Mouse (Mus musculus) hindbrain, embryonic 10.5 days (tissue): Measurements from ENCODE around the gene Rrp15. TPM values are rescaled to one million over a fixed set of nuclear protein-coding genes. Genes with fewer than 3 reads are reported as not detected.

ENCODE experiments used
- DNase-seq: peaks from one replicate; pipeline ENCODE4 v3.0.0-alpha.2; 2017; ENCODE audit warnings: low spot score
- H3K27ac ChIP-seq: fragments of 300-500 bp; sonication (generic); 2 replicates; pipeline ENCODE4 v1.5.1; 2016; ENCODE audit warnings: mild to moderate bottlenecking, moderate library complexity
- H3K27me3 ChIP-seq: fragments of 300-500 bp; sonication (generic); 2 replicates; pipeline ENCODE4 v1.6.1; 2016; ENCODE audit warnings: mild to moderate bottlenecking; ENCODE audit not compliant: poor library complexity, insufficient read depth, severe bottlenecking
- H3K36me3 ChIP-seq: fragments of 300-500 bp; sonication (generic); 2 replicates; pipeline ENCODE4 v1.6.1; 2016; ENCODE audit warnings: mild to moderate bottlenecking, moderate library complexity
- H3K4me1 ChIP-seq: fragments of 300-500 bp; sonication (generic); replicated peaks from 2 replicates; pipeline ENCODE4 v1.6.1; 2016; ENCODE audit warnings: mild to moderate bottlenecking
- H3K4me3 ChIP-seq: fragments of 300-500 bp; sonication (generic); 2 replicates; pipeline ENCODE4 v1.5.1; 2016; ENCODE audit warnings: mild to moderate bottlenecking, moderate library complexity
- H3K9me3 ChIP-seq: fragments of 300-500 bp; sonication (generic); 2 replicates; pipeline ENCODE4 v1.6.1; 2016; ENCODE audit warnings: mild to moderate bottlenecking, moderate library complexity
- WGBS: fragments of 180-500 bp; shearing (Covaris S2); methylation state at CpG from one replicate; pipeline ENCODE4 v1.1.7; 2016; 5-methylcytosine and 5-hydroxymethylcytosine counted together
- polyA plus RNA-seq: library from polyadenylated mRNA; unstranded; fragments of >200 nt; fragmentation: Nextera tagmentation; extraction: Ambion mirVana; gene quantifications from 2 replicates; pipeline ENCODE4 v1.2.1, GENCODE M21; 2016

The Rrp15 gene
- polyA plus RNA-seq, 1 experiment from 2014 or later, result 63.3 TPM

DNA sequence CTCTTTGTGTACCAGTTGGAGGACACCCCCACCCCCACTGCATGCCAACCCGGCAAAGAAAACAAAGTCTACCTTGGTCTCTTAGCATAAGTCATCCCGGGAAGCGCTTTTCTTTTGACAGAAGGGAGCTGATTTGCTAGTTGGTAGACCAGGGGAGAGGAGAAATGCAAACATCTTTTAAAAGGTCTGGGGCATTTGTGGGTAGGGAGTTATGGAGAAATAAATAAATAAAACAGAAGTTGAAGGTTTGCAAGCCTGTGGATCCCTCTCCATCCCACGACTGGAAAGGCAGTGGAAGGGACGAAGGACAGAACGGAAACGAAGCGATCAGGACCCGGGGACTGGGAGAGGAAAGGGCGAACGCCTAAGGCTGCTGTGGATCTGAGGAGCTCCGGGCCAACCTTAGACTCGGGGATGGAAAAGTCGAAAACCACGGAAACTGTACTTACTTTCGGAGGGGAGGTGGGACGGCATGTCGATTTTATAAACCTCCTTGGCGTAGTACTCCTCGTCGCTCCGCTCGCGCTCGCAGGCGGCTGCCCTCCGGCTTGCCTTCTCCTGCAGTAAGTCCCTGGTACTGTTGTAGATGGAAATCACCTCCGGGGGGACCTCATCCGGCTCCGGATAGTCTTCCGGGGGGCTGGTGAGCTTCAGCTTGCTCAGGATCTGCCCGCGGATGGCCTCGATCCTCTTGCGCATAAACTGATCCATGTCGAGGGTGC is 45.0 kb downstream of the Rrp15 start:
- Histone ChIP-seq H3K4me3 (peak overlapping the region; percentile 72), H3K9me3 (no peaks in the 10 kb centered on the region), H3K27ac (peak overlapping the region; percentile 54), H3K4me1 (peaks cover 26% of the 10 kb centered on the region), H3K36me3 (no peaks in the 10 kb centered on the region), H3K27me3 (peaks cover 46% of the 10 kb centered on the region)
- under 1% methylated on average over 36 of the region's 36 CpGs for WGBS
- peak; percentile 63 for DNase-seq

DNA sequence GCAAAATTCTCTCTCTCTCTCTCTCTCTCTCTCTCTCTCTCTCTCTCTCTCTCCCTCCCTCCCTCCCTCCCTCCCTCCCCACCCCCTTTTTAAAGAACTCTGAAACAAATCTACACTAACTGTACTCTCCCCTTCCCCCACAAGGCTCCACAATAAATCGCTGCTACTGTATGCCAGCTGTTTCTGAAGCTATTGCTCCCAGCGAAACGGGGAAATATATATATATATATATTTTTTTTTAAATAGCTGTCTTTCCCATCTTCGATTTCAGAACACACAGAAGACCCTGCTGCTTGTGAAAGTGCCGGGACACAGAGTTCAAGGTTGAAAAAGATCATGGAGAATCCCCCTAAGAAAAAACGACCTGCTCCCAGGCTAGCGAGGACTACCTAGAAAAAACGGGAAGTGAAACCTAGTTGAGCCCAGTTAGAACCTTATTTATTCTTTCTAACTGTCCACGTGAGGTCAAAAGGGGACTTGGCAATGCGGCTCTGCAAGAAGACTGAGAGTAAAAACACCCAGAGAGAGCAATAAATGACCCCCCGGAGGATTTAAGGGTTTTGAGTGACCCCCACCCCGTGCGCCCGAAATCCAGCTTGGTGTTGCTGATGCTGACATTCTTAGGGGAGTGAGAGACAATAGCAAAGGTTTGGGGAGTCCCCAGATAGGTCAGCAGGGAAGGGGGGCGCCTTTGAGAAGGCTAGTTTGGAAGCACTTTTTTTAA is 45.7 kb downstream of the Rrp15 start:
- WGBS, result under 1% methylated on average over 15 of the region's 15 CpGs
- H3K27me3 ChIP-seq, result peaks cover 46% of the 10 kb centered on the region
- peaks cover 26% of the 10 kb centered on the region for H3K4me1 ChIP-seq
- H3K36me3 ChIP-seq, result no peaks in the 10 kb centered on the region
- H3K4me3 ChIP-seq, result peak overlapping the region; percentile 72
- peak; percentile 34 for DNase-seq
- no peaks in the 10 kb centered on the region for H3K9me3 ChIP-seq
- peak overlapping the region; percentile 54 for H3K27ac ChIP-seq

DNA sequence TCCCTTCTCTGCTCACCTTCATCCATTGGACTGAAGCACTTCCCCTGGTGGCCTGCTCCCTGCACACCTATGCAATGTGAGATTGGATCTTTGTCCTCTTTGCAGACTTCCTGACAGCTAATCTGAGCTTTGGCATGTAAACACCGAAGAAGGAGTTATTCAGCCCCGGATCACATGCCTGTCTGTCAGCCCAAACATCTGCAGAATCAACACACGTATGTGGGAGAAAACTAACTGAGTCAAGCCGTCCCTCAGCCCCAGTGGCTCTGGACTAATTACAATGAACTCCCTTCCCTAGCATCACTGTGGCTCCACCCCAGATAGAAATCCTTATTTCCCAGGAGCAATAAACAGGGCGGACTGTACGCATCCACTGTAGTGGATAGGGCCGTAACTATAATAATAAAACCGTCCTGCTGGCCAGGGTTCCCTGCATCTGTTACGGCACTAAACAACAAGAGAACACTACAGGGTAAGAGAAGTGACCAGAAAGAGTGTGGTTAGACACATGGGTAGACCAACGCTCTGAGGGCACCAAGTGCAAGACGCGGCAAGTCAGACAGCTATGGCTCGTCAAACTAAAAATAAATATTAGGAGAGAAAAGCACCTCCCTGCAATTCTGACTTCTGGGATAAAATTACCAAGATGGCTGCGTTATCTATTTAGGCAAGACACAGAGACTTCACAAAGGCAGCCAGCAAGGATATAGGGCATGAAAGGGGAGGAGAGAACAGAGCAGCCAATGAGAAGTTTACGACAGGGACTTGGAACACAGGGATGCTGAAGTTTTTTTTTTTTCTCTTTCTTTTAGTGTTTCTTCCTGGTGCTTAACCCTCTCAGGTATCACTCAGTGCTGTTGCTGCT is 46.5 kb downstream of the Rrp15 start:
- H3K27ac ChIP-seq, result no peak overlapping the region
- WGBS, result 24% methylated on average over 15 of the region's 15 CpGs
- H3K4me3 ChIP-seq, result peak overlapping the region; percentile 72
- no peaks in the 10 kb centered on the region for H3K9me3 ChIP-seq
- H3K36me3 ChIP-seq, result no peaks in the 10 kb centered on the region
- H3K4me1 ChIP-seq, result peaks cover 26% of the 10 kb centered on the region
- DNase-seq, result no peak
- peaks cover 46% of the 10 kb centered on the region for H3K27me3 ChIP-seq

DNA sequence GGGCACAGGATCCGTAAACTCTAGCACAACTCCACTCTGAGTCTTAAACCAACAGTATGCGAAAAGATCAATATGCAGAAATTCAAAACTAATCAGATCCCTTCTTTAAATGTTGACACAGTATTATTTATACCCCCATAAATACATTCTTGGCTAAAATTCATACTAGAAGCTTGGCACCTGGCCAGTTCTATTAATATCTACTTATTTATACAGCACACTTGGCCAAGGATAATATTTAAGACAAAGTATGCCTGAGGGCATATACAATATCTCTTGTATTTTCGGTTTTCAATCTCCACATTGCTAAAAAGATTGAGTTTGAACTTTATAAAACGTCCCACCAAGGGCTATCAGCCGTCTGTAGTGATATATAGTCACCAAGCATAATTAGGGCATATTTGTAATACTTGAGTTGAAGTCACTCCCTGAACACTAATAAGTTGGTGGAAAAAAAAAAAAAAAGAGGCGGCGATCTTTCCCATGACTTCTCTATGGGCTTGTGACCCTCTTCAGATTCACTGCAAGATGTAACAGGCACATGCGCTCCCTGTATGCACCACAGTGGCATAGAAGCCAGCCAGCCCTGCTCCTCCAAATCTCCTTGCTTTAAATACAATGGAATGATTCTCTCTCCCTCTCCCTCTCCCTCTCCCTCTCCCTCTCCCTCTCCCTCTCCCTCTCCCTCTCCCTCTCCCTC is 47.8 kb downstream of the Rrp15 start:
- H3K4me1 ChIP-seq, result peaks cover 25% of the 10 kb centered on the region
- peaks cover 34% of the 10 kb centered on the region for H3K27me3 ChIP-seq
- H3K9me3 ChIP-seq, result no peaks in the 10 kb centered on the region
- H3K27ac ChIP-seq, result no peak overlapping the region
- WGBS, result 81% methylated on average over 8 of the region's 8 CpGs
- no peak for DNase-seq
- H3K4me3 ChIP-seq, result no peak overlapping the region
- H3K36me3 ChIP-seq, result no peaks in the 10 kb centered on the region

DNA sequence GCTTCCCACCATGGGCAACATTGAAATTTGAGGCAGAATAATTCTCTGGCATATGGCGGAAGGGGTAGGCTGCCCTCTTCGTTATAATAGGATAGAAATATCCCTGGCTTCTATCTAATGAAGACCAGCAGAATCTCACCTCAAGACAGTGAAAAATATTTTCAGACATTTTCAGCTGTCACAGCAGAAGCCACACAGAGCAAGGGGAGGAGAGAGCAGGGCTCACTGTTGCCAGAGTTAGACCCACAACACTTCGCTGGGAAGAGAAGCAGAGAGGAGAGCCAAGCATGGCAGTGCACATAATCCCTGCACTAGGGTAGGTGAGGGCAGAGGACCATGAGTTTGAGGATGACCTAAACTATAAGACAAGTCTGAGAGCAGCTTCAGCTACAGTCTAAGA is 48.7 kb downstream of the Rrp15 start:
- WGBS, result 86% methylated on average over 3 of the region's 3 CpGs
- H3K27me3 ChIP-seq, result peaks cover 25% of the 10 kb centered on the region
- no peak for DNase-seq
- no peak overlapping the region for H3K4me3 ChIP-seq
- no peak overlapping the region for H3K27ac ChIP-seq
- peaks cover 17% of the 10 kb centered on the region for H3K4me1 ChIP-seq
- H3K36me3 ChIP-seq, result no peaks in the 10 kb centered on the region
- no peaks in the 10 kb centered on the region for H3K9me3 ChIP-seq

DNA sequence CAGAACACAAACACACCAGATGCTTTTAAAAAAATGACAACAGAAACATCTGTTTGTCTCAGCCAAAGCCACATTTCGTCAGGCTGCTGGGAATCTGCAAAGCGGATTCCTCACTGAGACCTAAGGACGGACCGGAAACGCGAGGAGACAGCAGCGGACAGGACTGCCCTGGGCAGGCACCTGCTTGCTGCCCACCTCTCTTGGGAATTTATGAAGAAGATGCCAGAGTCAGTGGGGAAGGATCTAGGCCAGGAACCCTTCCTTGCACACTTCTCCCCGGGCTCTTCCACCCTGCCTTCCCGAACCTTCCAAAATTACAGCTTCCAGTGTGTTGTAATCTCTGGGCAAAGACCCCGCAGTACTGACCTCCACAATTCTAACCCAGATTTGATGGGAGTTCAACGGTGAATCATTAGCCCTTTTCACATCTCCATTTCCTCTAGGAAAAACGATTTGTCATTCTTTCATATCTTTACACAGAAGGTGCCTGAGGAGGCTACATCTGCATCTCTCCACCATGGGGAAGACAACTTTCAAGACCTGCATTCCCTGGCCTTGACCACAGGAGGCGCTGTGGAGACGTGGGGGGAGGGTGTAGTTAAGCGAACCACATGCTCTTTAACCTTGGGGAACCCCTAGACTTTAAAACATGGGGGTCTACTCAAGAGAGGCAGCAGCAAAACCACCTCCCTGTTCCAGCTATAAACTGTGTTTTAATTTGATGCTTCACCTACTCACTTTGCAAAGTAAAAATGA is 50.4 kb downstream of the Rrp15 start:
- no peaks in the 10 kb centered on the region for H3K36me3 ChIP-seq
- 78% methylated on average over 15 of the region's 15 CpGs for WGBS
- no peaks in the 10 kb centered on the region for H3K9me3 ChIP-seq
- H3K27me3 ChIP-seq, result peaks cover 17% of the 10 kb centered on the region
- peaks cover 4% of the 10 kb centered on the region for H3K4me1 ChIP-seq
- no peak for DNase-seq
- no peak overlapping the region for H3K4me3 ChIP-seq
- H3K27ac ChIP-seq, result no peak overlapping the region

DNA sequence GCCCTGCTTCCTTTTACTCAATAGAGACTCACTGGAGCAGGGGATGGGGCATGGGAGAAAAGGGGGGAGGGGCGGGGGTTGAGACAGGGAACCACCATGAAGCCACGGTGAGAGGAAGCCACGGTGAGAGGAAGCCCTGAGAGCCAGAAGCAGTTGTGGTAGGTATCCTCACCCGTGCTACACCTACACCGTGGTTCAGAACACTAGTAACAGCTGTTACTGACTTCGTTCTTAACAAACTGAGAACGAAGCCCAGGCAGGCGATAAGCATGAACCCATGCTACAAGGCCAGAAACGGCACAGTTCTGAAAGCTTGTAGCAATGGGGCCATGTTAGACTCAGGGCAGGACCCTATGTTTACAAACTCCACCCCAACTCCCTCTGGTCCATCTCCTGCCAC is 52.9 kb downstream of the Rrp15 start:
- no peaks in the 10 kb centered on the region for H3K27me3 ChIP-seq
- no peaks in the 10 kb centered on the region for H3K9me3 ChIP-seq
- DNase-seq, result no peak
- 86% methylated on average over 9 of the region's 9 CpGs for WGBS
- peaks cover 4% of the 10 kb centered on the region; the same call in 1 of the 2 replicates for H3K4me1 ChIP-seq
- no peak overlapping the region for H3K27ac ChIP-seq
- no peak overlapping the region for H3K4me3 ChIP-seq
- H3K36me3 ChIP-seq, result no peaks in the 10 kb centered on the region

DNA sequence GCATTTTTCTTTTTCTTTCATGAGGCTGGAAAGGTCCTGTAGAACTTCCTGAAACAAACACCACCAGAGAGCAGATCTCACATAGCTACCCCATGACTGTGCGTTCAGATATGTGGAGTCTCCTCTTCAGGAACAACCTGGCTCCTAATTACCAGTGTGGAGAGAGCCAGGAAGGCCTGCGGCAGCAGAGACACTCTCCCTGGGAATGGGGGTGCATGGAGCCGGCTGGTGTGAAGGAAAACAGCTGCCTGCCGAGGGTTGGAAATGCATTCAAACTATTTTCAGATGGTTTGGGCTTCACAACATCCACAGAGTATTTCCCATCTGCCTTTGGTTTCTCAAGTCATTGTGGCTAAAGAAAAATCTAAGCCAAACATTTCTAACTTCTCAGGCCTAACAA is 53.8 kb downstream of the Rrp15 start:
- no peak for DNase-seq
- H3K9me3 ChIP-seq, result no peaks in the 10 kb centered on the region
- H3K36me3 ChIP-seq, result no peaks in the 10 kb centered on the region
- H3K4me1 ChIP-seq, result peaks cover 10% of the 10 kb centered on the region; the same call in 1 of the 2 replicates
- no peak overlapping the region for H3K4me3 ChIP-seq
- no peak overlapping the region for H3K27ac ChIP-seq
- WGBS, result 78% methylated on average over 4 of the region's 4 CpGs
- H3K27me3 ChIP-seq, result no peaks in the 10 kb centered on the region

DNA sequence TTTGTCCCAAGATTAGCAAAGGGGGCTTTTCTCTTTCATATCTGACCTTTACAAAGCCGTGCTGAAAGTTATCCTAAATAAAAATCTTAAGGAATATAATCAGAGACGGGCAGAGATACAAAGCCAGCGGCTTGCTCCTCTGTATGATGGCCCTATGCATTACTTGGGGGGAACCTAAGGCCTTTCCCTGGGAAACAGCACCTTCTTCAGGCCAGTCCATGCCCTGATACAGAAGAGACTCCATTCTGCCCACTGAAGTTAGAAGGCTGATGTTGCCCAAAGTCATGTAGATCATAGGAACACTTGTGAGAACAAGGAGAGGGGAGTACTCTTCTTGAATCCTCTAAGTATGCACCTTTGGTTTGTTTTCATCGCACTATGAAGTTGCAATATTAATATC is 56.8 kb downstream of the Rrp15 start:
- DNase-seq, result no peak
- Histone ChIP-seq H3K4me3 (no peak overlapping the region), H3K36me3 (no peaks in the 10 kb centered on the region), H3K27ac (peak overlapping the region; percentile 25; the same call in 1 of the 2 replicates), H3K9me3 (no peaks in the 10 kb centered on the region), H3K4me1 (peaks cover 10% of the 10 kb centered on the region; the same call in 1 of the 2 replicates), H3K27me3 (no peaks in the 10 kb centered on the region)
- WGBS, result 89% methylated on average over 4 of the region's 4 CpGs

DNA sequence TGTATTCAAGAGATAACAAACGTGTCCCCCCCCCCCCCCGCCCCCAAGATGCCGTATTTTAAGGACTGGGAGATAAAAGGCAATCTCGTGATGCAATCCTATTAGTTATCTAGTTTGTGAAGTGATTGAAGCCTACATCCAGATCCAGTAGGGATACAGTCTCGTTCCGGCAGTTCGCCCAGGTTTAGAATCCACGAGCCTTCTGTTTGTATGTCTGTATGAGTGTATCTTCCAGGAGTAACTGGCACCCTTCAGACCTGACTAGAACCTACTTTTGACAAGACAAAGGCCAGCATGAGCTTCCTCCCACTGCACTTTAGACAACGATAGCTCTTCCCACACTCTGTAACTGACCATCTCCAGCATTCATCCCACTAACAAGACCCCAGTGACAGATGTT is 57.5 kb downstream of the Rrp15 start:
- H3K36me3 ChIP-seq, result no peaks in the 10 kb centered on the region
- WGBS, result 83% methylated on average over 9 of the region's 9 CpGs
- no peaks in the 10 kb centered on the region for H3K9me3 ChIP-seq
- H3K27ac ChIP-seq, result peak overlapping the region; percentile 50
- no peak for DNase-seq
- peaks cover 14% of the 10 kb centered on the region for H3K4me1 ChIP-seq
- no peaks in the 10 kb centered on the region for H3K27me3 ChIP-seq
- H3K4me3 ChIP-seq, result no peak overlapping the region

DNA sequence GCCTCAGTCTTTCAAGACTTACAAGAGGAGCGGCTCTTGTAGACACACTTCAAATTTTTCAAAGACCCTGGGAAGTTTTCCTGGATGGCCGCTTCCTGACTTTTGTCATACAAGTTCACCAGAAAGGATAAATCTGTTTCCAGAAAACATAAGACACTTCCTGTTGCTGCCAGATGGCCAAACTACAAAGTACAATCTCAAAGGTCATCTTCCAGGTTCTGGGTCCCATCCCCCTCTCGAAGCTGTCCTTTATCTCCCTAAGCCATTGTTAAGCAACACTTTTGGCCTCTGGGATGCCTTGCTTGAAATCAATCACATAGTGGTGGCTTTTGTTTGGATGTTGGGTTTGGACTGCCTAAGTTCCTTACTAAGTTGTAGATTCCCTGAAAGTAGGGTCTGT is 65.1 kb downstream of the Rrp15 start:
- DNase-seq, result no peak
- H3K4me1 ChIP-seq, result peaks cover 21% of the 10 kb centered on the region
- no peaks in the 10 kb centered on the region for H3K27me3 ChIP-seq
- 86% methylated on average over 3 of the region's 3 CpGs for WGBS
- no peak overlapping the region for H3K4me3 ChIP-seq
- H3K36me3 ChIP-seq, result no peaks in the 10 kb centered on the region
- H3K27ac ChIP-seq, result no peak overlapping the region
- no peaks in the 10 kb centered on the region for H3K9me3 ChIP-seq

DNA sequence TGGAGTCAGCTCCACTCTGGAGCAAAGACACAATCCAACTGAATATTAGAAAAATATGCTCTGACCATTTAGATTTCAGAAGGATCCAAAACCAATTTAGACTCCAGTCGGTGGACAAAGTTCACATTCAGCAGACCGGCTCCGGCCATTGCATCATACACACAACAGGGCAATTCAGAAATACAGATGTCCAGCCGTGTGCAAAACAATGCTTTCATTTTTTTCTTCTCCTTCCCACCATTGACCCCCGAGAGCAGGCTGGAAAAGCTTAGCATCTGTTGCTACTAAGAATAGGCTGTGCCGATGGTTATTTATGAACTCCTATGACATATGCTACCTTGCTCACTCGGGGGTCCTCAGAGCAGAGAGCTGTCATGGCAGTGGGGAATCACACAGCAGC is 66.6 kb downstream of the Rrp15 start:
- peak; percentile 25 for DNase-seq
- peak overlapping the region; percentile 77 for H3K27ac ChIP-seq
- H3K4me3 ChIP-seq, result no peak overlapping the region

More for the DNA sequence above, 66.6 kb downstream of the Rrp15 start:
- H3K9me3 ChIP-seq, result no peaks in the 10 kb centered on the region
- no peaks in the 10 kb centered on the region for H3K27me3 ChIP-seq
- no peaks in the 10 kb centered on the region for H3K36me3 ChIP-seq
- peaks cover 21% of the 10 kb centered on the region for H3K4me1 ChIP-seq
- 31% methylated on average over 7 of the region's 7 CpGs for WGBS
